Mouse (Mus musculus) c-Kit-positive CD71-positive TER-119-negative erythroid progenitor cells, embryonic 14.5 days (primary cell): Measurements from ENCODE around the gene Fbxo21.

Experiments
- DNase-seq: peaks from one replicate; pipeline ENCODE4 v3.0.0-alpha.2; 2013; ENCODE audit warnings: low read depth

The Fbxo21 gene

DNA sequence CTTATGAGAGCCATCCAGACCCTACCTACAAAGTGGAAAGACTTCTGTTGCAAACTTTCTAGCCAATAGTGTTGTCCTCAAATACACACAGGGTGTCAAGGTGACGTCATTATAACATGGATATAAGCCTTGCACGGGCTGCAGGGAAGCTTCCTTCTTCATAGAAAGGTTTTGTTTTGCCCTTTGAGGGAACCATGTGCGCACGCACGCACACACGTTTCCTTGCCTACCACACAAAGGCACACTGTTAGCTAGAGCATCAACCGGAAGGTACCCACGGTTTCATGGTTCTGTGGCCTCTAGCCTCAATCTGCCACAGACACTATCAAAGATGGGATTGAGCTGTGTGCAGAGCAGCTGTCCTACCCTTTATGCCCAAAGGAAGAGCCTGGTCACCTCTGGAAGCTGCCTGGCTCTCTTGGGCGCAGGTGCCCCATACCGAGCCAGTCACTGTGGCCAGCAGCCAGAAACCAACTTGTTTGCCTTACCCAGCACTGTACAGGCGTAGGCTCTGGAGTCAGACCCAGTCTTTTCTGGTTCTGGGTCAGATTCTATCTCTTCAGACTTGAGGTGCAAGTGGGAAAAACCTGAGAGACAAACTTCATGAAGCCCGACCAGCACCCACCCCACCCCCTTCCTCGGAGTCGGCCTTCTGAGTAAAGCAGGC is 70.7 kb downstream of the Fbxo21 start:
- no peak for DNase-seq

DNA sequence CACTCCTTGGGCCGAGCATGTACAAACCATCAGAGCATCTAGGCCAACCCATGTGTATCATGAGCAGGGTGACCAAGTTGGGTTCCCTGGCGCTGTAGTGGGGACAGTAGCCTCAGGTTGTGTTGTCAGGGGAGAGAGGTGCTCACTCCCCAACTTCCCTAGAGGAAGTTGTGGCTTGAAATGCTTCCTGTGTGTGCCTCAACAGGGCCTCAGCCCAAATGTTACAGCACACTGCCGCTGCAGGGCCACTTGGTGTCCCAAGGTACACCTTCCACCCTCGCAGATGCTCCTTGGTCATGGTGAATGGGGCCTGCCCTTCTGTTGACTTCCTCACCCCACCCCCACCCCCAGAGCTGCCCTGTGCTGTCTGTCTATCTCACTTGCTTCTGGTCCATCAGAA is 71.9 kb downstream of the Fbxo21 start:
- DNase-seq, result no peak

DNA sequence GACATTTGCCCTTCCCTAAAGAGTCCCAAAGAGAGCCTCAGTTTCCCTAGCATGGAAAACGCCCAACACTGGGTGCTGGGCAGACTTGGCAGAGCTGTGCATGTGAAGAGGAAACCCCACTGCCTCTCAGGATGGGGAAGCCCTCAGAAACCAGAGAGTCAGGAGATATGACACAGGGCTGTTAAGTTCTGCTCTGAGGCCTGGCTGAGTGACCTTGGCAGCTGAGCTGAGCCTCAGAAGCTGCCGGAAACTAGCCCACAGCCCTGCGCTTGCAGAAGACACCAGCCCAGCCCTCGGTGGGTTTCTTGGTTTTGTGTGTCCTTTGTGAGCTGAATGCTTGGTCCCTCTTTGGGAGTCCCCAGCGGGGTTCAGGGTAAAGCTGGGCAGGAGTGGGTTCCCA is 72.4 kb downstream of the Fbxo21 start:
- no peak for DNase-seq

DNA sequence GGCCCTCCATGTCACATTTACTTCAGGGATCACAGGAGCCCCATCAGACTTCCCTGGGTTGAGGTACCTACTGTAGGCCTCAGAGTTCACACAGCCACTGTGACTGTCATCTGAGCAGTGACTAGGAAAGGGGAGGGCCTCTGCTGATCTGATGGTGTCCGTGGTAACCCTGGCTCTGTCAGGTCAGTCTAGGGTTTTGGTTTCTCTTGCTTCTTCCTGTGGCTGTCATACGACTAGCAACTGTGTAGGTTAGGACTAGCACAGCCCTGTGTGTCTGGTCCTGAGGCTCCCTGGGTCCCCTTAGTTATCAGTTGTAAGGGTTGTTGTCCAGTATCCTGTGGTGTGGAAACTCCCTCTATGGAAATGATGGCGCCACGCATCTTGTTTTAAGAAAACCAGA is 74.2 kb downstream of the Fbxo21 start:
- DNase-seq, result no peak

DNA sequence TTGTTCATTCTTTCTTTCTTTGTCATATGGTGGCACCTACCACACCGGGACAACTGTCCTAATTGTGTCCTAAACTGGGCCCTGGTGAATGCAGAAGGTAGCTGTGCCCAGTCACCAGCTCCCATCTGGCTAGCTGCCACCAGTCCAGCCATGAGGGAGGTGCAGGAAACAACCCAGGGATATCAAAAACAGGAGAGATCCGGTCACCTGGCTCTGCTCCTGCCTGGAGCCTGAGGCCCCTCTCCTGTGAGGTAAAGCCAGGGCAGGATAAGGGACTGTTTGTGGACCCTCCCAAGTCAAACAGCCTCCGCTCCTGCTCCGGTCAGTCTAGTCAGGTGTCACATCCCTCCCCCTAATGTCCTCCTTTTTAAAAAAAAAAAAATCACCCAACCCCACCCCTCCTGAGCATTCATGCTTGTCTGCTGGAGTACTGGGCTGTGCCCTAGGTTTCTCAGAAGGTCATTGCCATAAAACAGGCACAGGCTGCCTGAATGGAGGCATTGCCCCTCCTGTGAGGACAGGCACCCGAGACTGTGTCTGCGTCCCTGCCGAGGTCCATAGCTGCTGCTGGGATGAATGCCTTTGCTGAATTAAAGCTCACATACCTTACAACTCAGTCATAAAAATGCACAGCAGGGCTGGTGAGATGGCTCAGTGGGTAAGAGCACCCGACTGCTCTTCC is 75.6 kb downstream of the Fbxo21 start:
- DNase-seq, result no peak

DNA sequence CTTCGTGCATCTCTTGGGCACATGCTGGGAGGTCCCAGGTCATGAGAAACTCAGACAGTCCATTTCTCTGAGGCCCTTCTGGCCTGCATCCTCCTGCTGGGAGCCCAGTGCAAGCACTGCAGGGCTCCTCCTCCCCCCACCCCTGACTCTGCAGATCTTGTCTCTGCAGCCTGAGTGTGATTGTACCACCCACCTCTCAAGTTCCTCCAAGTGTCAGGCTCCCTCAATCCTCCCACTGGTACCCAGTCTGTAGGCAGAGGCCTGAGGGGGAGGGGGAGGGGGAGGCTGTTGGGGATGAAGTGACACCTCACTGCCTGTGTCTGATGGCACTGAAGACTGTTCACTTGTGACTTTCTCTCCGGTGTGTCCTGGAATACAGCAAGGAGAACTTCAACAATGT is 76.7 kb downstream of the Fbxo21 start:
- no peak for DNase-seq

DNA sequence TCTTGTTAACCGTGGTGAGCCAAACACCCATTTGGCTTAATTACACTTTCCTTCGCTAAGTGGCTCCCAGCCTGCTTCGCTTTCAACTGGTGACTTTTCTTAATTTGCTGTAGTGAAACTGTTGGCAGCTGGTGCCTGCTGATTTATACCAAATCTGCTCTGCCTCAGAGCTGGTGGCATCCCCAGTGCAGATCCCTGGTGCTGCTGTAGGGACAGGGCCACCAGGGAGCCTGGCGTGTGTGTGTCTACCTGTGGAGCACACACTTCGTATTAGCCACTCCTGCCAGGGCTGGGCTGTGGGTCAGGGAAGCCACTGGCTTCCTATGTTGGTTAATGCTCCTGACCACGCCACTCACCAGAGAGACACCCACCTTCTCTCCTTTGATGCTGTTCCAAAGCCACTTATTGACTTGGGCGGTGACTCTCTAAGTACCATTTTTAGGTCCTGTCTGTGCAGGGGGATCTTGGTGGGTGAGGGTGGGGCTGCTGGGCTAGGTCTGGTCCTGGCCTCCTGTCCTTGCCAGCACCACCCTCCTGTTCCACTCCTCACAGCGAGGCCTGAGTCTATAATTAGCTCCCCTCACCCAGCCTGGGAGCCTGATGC is 81.1 kb downstream of the Fbxo21 start:
- DNase-seq, result no peak

DNA sequence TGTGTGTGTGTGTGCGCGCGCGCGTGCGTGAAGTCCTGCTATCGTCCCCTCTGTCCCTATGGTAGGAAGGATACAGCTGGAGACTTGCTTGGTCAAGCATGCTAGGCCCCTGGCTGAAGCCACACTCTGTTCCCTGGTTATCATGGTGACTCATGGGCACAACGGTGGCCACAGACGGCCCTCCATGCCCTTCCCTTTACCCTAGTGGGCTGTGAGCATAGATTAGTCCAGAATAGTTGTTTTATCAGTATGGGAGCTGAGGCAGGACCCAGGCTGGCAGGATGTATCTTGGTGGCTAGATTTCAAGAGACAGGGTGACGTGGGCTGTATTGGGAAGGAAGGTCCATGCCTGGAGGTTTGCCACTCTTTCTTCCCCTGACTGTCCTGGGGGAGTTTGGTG is 82.3 kb downstream of the Fbxo21 start:
- no peak for DNase-seq

DNA sequence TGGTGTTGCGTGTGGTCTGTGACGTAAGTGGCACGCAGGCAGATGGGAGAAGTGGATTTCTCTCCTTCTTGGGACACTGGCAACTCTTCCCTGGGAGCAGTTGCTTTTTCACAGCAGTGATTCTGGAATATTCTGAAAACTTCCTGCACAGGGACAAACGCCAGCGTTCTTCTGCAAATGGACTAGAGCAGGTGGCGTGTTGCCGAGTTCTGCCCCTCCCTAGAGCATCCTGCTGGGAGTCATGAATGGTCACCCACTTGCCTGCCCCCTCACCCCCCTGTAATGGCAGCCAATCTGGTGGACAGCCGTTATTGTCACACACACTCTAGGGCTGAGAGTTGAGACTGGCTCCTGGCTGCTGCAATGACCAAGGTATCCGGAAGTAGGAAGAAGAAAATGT is 83.1 kb downstream of the Fbxo21 start:
- no peak for DNase-seq
